Mouse (Mus musculus): ENCODE data around the gene Gm10803. TPM values are rescaled to one million over a fixed set of nuclear protein-coding genes. Genes with fewer than 3 reads are reported as not detected.

Gm10803 gene
- total and polyA plus RNA-seq, 2 experiments from 2014 or later: not detected

DNA sequence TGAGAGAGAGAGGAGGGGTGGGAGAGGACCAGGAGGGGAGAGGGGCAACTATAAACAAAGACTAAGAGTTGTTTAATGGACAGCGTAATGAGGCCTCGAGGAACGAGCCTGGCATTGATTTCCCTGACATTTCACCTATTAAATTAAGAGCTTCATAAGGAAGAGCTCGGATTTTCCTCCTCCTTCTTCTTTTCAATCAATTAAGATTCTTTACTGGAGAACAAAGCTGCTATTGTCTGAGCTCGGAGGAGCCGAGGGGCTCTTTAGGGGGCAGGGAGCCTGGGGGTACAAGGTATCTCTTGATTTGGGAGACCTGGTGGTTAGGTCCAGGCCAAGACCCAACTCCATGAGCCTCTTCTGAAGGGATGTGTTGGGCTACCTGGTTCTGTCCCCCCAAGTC is 27.1 kb downstream of the Gm10803 start:
- DNase-seq: no peak
- ATAC-seq: no peak
- TF ChIP-seq CTCF (IDR thresholded peaks at IDR 0.05; ENCODE audit: low read depth): no peak
- no peaks in the 10 kb centered on the region; the same call in 1 of the 2 replicates for H3K27me3 ChIP-seq (ENCODE audit: insufficient read depth, low read length)
- no peak overlapping the region for H3K9ac ChIP-seq
- H3K4me2 ChIP-seq (ENCODE audit: low read depth): no peak overlapping the region
- H3K36me3 ChIP-seq (ENCODE audit: insufficient read depth): no peaks in the 10 kb centered on the region
- H3K9me3 ChIP-seq (ENCODE audit: low read length): no peaks in the 10 kb centered on the region
- H3K4me3 ChIP-seq (ENCODE audit: low read depth, low read length): no peak overlapping the region
- H3K27ac ChIP-seq (ENCODE audit: low read depth, low read length): no peak overlapping the region
- 9% methylated on average over 6 of the region's 6 CpGs for WGBS
- no peaks in the 10 kb centered on the region for H3K4me1 ChIP-seq (ENCODE audit: insufficient read depth)

DNA sequence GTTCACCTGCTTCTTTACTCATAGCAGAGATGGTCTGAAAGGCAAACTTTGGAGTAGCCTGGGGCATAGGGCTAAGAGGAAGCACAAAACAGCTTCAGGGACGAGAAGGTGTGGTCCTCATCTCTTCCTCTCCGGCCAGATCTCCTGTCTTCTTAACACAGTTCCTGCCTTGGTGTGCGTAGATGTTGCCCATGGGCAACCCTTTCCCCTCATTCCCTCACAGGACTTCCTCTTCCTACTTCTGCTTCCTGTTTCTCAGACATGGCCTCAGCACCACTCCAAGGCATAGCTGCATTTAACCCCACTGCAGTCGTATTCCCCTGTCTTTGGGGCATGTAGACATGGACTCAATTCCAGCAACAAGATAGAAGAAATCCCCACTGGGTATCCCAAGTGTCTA is 29.5 kb downstream of the Gm10803 start:
- Histone ChIP-seq H3K9ac (no peak overlapping the region), H3K27me3 (ENCODE audit: insufficient read depth, low read length) (no peaks in the 10 kb centered on the region; the same call in 1 of the 2 replicates), H3K27ac (ENCODE audit: low read depth, low read length) (no peak overlapping the region), H3K4me3 (ENCODE audit: low read depth, low read length) (no peak overlapping the region), H3K4me1 (ENCODE audit: insufficient read depth) (no peaks in the 10 kb centered on the region), H3K36me3 (ENCODE audit: insufficient read depth) (no peaks in the 10 kb centered on the region), H3K4me2 (ENCODE audit: low read depth) (no peak overlapping the region), H3K9me3 (ENCODE audit: low read length) (no peaks in the 10 kb centered on the region)
- ATAC-seq (no peak), DNase-seq (no peak)
- WGBS: 77% methylated on average over 4 of the region's 4 CpGs
- no peak for TF ChIP-seq CTCF (IDR thresholded peaks at IDR 0.05; ENCODE audit: low read depth)

DNA sequence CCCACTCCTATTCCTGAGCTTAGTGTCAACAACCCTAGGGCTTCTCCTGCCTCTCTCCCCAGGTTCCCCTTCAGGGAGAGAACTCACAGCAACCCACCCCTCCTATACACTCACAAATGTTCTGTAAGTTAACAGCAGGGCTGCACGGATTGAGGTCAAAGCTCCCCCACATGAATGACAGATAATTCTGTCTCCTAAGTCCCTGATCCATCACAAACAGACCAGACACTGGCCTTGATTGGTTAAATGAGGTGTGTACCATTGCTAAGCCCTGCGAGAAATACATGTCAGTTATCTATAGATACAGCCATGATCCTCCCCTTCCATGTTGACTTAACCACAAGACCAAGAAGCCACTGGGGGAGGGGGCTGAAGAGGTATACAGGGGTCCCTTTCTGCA is 31.3 kb downstream of the Gm10803 start:
- 40% methylated on average over 2 of the region's 2 CpGs for WGBS
- DNase-seq: no peak
- no peak for ATAC-seq
- Histone ChIP-seq H3K9ac (no peak overlapping the region), H3K27me3 (ENCODE audit: insufficient read depth, low read length) (no peaks in the 10 kb centered on the region; the same call in 1 of the 2 replicates), H3K9me3 (ENCODE audit: low read length) (no peaks in the 10 kb centered on the region), H3K4me3 (ENCODE audit: low read depth, low read length) (no peak overlapping the region), H3K4me2 (ENCODE audit: low read depth) (no peak overlapping the region), H3K27ac (ENCODE audit: low read depth, low read length) (no peak overlapping the region), H3K36me3 (ENCODE audit: insufficient read depth) (no peaks in the 10 kb centered on the region), H3K4me1 (ENCODE audit: insufficient read depth) (no peaks in the 10 kb centered on the region)
- no peak for TF ChIP-seq CTCF (IDR thresholded peaks at IDR 0.05; ENCODE audit: low read depth)

DNA sequence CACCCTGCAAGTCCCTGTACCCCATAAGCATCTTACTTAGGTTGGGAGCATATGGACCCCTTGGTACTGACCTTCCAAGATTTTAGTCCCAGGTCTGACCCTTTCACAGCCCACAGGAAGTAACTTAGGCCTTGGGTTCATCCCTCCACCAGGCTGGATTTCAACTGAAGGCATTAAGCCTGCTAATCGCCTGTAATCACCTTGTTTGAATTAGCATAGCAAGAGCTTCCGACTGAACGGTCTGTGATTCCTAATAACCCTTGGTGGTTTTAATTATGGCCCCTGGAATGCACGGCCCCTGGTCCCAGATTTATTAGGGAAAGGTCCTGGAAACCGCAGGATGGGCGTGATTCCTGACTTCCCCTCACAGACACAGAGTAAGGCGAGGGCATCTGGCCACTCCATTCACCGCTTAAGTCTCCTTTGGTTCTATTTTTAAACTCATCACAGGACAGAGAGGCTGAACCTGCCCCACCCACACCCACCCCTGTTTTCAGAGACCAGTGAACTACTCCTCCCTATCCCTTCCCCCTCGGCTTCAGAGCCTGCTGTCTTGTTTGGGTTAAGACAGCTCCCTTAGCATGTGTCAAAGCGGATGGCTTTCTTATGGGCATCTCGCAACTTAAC is 31.9 kb downstream of the Gm10803 start:
- no peak for TF ChIP-seq CTCF (IDR thresholded peaks at IDR 0.05; ENCODE audit: low read depth)
- Histone ChIP-seq H3K4me3 (ENCODE audit: low read depth, low read length) (no peak overlapping the region), H3K9ac (no peak overlapping the region), H3K27ac (ENCODE audit: low read depth, low read length) (no peak overlapping the region), H3K9me3 (ENCODE audit: low read length) (no peaks in the 10 kb centered on the region), H3K4me1 (ENCODE audit: insufficient read depth) (no peaks in the 10 kb centered on the region), H3K4me2 (ENCODE audit: low read depth) (no peak overlapping the region), H3K27me3 (ENCODE audit: insufficient read depth, low read length) (no peaks in the 10 kb centered on the region; the same call in 1 of the 2 replicates), H3K36me3 (ENCODE audit: insufficient read depth) (no peaks in the 10 kb centered on the region)
- ATAC-seq (no peak), DNase-seq (no peak)
- 21% methylated on average over 11 of the region's 11 CpGs for WGBS

DNA sequence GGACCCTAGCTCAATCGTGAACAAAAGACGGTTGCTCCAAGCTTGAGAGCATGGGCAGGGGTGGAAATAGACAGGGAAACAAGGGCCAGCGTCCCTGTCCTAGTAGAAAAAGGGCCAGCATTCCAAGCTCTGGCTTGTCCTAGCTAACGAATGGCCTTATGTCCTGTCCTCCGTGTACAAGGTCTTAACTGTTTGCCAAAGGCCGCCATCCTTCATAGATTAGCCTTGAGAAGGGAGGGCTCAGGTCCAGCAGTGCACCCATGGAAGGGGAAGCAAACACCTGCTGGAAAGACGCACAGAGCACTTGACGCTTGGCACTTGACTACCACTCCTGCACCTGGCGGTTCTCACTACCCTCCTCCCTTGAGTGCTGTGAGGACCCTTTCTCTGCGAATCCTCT is 32.8 kb downstream of the Gm10803 start:
- 81% methylated on average over 10 of the region's 10 CpGs for WGBS
- no peak for TF ChIP-seq CTCF (IDR thresholded peaks at IDR 0.05; ENCODE audit: low read depth)
- H3K4me3 ChIP-seq (ENCODE audit: low read depth, low read length): no peak overlapping the region
- DNase-seq: no peak
- H3K27me3 ChIP-seq (ENCODE audit: insufficient read depth, low read length): no peaks in the 10 kb centered on the region; the same call in 1 of the 2 replicates
- no peaks in the 10 kb centered on the region for H3K9me3 ChIP-seq (ENCODE audit: low read length)
- H3K4me2 ChIP-seq (ENCODE audit: low read depth): no peak overlapping the region
- no peaks in the 10 kb centered on the region for H3K4me1 ChIP-seq (ENCODE audit: insufficient read depth)
- no peak overlapping the region for H3K9ac ChIP-seq
- no peak for ATAC-seq
- no peak overlapping the region for H3K27ac ChIP-seq (ENCODE audit: low read depth, low read length)
- H3K36me3 ChIP-seq (ENCODE audit: insufficient read depth): no peaks in the 10 kb centered on the region

DNA sequence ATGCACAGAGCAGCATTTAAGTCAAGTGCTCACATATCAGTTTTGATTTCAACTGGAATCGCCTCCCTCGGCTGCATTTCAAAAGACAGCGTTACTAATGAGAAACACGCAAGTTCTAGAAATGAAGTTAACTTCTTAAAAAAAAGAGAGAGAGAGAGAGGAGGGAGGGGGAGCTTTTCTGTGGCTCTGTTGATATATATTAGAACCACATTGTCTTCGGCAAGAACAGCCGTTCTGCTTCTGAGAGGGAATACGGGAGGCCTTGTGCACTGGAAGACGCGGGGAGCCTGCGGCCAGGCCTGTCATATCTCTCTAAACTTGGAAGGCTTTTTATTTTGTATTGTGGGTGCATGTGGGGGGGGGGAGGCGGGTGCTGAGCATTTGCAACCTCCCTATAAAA is 36.8 kb downstream of the Gm10803 start:
- 65% methylated on average over 11 of the region's 11 CpGs for WGBS
- no peak for ATAC-seq
- H3K27ac ChIP-seq (ENCODE audit: low read depth, low read length): no peak overlapping the region

DNA sequence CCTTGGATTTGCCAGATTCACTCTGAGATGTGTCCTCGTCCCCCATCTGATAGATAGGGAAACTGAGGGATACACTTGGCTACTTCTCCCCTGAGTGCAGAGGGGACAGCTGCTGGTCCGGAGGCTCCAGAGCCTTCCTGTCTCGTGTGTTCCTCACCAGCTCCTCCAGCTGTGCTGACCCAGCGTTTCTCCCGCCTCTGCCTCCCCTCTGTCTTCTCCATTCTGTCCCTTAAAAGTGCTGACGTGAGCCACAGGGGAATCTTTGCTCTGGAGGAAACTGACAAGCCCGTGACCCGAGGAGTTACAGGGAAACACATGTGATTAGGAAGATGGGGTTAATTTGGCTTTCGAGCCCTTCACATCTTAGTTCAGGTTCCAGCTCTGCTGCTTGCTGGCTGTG is 39.4 kb downstream of the Gm10803 start:
- no peak for TF ChIP-seq CTCF (IDR thresholded peaks at IDR 0.05; ENCODE audit: low read depth)
- no peaks in the 10 kb centered on the region for H3K4me1 ChIP-seq (ENCODE audit: insufficient read depth)
- no peak overlapping the region for H3K4me2 ChIP-seq (ENCODE audit: low read depth)
- no peaks in the 10 kb centered on the region for H3K36me3 ChIP-seq (ENCODE audit: insufficient read depth)
- H3K9me3 ChIP-seq (ENCODE audit: low read length): no peaks in the 10 kb centered on the region
- ATAC-seq (no peak), DNase-seq (no peak)
- H3K4me3 ChIP-seq (ENCODE audit: low read depth, low read length): no peak overlapping the region
- no peaks in the 10 kb centered on the region for H3K27me3 ChIP-seq (ENCODE audit: insufficient read depth, low read length)
- no peak overlapping the region for H3K9ac ChIP-seq
- no peak overlapping the region for H3K27ac ChIP-seq (ENCODE audit: low read depth, low read length)
- WGBS: 69% methylated on average over 9 of the region's 9 CpGs

More for the DNA sequence above, 36.8 kb downstream of the Gm10803 start:
- no peak overlapping the region for H3K4me2 ChIP-seq (ENCODE audit: low read depth)
- no peaks in the 10 kb centered on the region for H3K36me3 ChIP-seq (ENCODE audit: insufficient read depth)
- no peaks in the 10 kb centered on the region for H3K27me3 ChIP-seq (ENCODE audit: insufficient read depth, low read length)
- no peaks in the 10 kb centered on the region for H3K9me3 ChIP-seq (ENCODE audit: low read length)
- H3K4me1 ChIP-seq (ENCODE audit: insufficient read depth): no peaks in the 10 kb centered on the region
- no peak overlapping the region for H3K9ac ChIP-seq
- no peak for TF ChIP-seq CTCF (IDR thresholded peaks at IDR 0.05; ENCODE audit: low read depth)
- DNase-seq: no peak
- no peak overlapping the region for H3K4me3 ChIP-seq (ENCODE audit: low read depth, low read length)
